Mouse (Mus musculus) intestine, embryonic 16.5 days (tissue): ENCODE data around the gene Gdpgp1. TPM values are rescaled to one million over a fixed set of nuclear protein-coding genes. Genes with fewer than 3 reads are reported as not detected.

Experiments
- ATAC-seq: fragments of 200-750 bp; cut with Nextera tagmentation; 2 replicates; pipeline ENCODE4 v1.8.0; 2017; ENCODE audit warnings: moderate TSS enrichment, moderate library complexity
- H3K27ac ChIP-seq: fragments of 300-500 bp; sonication (generic); 2 replicates; pipeline ENCODE4 v1.5.1; 2014; ENCODE audit warnings: mild to moderate bottlenecking, low read length
- H3K27me3 ChIP-seq: fragments of 300-500 bp; sonication (generic); replicated peaks from 2 replicates; pipeline ENCODE4 v1.6.1; 2014; ENCODE audit warnings: low read length, control low read depth, mixed read lengths; ENCODE audit not compliant: control insufficient read depth, insufficient read depth
- H3K36me3 ChIP-seq: fragments of 300-500 bp; sonication (generic); 2 replicates; pipeline ENCODE4 v1.6.1; 2014; ENCODE audit warnings: low read length, control low read depth; ENCODE audit not compliant: control insufficient read depth, insufficient read depth
- H3K4me1 ChIP-seq: fragments of 300-500 bp; sonication (generic); 2 replicates; pipeline ENCODE4 v1.6.1; 2014; ENCODE audit warnings: low read length, control low read depth, mixed read lengths; ENCODE audit not compliant: control insufficient read depth, insufficient read depth
- H3K4me2 ChIP-seq: fragments of 300-500 bp; sonication (generic); 2 replicates; pipeline ENCODE4 v1.6.1; 2014; ENCODE audit warnings: low read depth, low read length, control low read depth
- H3K4me3 ChIP-seq: fragments of 300-500 bp; sonication (generic); 2 replicates; pipeline ENCODE4 v1.5.1; 2014; ENCODE audit warnings: mild to moderate bottlenecking, low read length
- H3K9ac ChIP-seq: fragments of 300-500 bp; sonication (generic); 2 replicates; pipeline ENCODE4 v1.6.1; 2014; ENCODE audit warnings: low read depth, low read length
- H3K9me3 ChIP-seq: fragments of 300-500 bp; sonication (generic); 2 replicates; pipeline ENCODE4 v1.6.1; 2016; ENCODE audit warnings: low read length, control low read depth; ENCODE audit not compliant: control insufficient read depth
- WGBS: fragments of 180-500 bp; shearing (Covaris S2); extraction: QIAGEN DNeasy Blood & Tissue Kit; methylation state at CpG from one replicate; pipeline ENCODE4 v1.1.7; 2014; 5-methylcytosine and 5-hydroxymethylcytosine counted together
- polyA plus RNA-seq: library from polyadenylated mRNA; unstranded; fragments of >200 nt; fragmentation: Nextera tagmentation; extraction: Ambion mirVana; gene quantifications from 2 replicates; pipeline ENCODE4 v1.2.1, GENCODE M21; 2015

Gene Gdpgp1
- polyA plus RNA-seq, 1 experiment from 2014 or later = 7.6 TPM

- Histone ChIP-seq H3K9ac (no peak overlapping the region), H3K36me3 (peaks cover 12% of the 10 kb centered on the region)
Observed at GRCm38 (mm10) chr7:80238542-80238941, 5.9 kb downstream of the Gdpgp1 start.

DNA sequence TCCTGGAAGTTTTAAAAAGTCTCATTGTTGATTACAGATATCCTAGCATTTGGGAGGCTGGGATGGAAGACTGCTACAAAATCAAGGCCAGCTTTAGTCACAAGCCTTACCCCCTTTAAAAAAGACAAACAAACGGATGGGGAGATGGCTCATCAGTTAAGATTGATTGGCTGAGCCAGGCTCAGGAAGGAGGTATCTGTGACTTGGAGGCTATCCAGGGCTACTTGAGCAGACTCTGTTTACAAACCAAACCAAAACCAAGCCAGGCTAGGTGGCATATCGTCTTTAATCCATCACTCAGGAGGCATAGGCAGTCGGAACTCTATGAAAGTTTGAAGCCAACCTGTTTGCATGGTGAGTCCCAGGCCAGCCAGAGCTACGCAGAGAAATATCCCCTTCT lies 9.0 kb downstream of the Gdpgp1 start:
- no peak for ATAC-seq
- Histone ChIP-seq H3K9me3 (no peaks in the 10 kb centered on the region), H3K4me2 (no peak overlapping the region), H3K4me1 (no peaks in the 10 kb centered on the region), H3K27me3 (no peaks in the 10 kb centered on the region), H3K4me3 (no peak overlapping the region), H3K9ac (no peak overlapping the region), H3K27ac (peak overlapping the region; percentile 52; the same call in 1 of the 2 replicates), H3K36me3 (peaks cover 12% of the 10 kb centered on the region)
- WGBS = 63% methylated on average over 4 of the region's 4 CpGs

More at GRCm38 (mm10) chr7:80238542-80238941, 5.9 kb downstream of the Gdpgp1 start:
- Histone ChIP-seq H3K4me3 (no peak overlapping the region), H3K27ac (no peak overlapping the region), H3K4me2 (no peak overlapping the region), H3K9me3 (no peaks in the 10 kb centered on the region), H3K4me1 (peaks cover 4% of the 10 kb centered on the region; the same call in 1 of the 2 replicates), H3K27me3 (no peaks in the 10 kb centered on the region)
- ATAC-seq = no peak
- WGBS = 88% methylated on average over 10 of the region's 10 CpGs

DNA sequence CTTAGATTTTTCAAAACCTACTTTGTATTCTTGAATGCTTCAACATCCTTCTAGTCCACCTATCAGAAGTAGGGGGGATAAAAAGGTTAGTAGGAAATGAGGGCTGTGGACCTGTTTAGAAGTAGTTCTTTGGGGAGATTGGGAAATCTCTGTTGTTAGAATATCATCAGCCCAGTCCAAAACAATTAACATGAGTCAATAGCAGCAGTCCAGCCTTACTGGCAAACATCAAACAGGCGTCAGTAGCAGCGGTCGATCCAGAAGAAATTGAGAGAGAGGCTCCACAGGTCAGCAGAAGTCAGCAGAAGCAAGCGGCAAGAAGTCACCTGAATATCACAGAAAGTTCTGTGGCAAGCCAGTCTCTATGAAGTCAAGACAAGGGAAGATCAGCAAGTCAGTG lies 12.2 kb downstream of the Gdpgp1 start:
- Histone ChIP-seq H3K4me1 (no peaks in the 10 kb centered on the region), H3K4me2 (no peak overlapping the region), H3K9me3 (no peaks in the 10 kb centered on the region), H3K9ac (no peak overlapping the region), H3K4me3 (no peak overlapping the region), H3K36me3 (no peaks in the 10 kb centered on the region), H3K27me3 (no peaks in the 10 kb centered on the region), H3K27ac (no peak overlapping the region)
- no peak for ATAC-seq
- 95% methylated on average over 4 of the region's 4 CpGs for WGBS

DNA sequence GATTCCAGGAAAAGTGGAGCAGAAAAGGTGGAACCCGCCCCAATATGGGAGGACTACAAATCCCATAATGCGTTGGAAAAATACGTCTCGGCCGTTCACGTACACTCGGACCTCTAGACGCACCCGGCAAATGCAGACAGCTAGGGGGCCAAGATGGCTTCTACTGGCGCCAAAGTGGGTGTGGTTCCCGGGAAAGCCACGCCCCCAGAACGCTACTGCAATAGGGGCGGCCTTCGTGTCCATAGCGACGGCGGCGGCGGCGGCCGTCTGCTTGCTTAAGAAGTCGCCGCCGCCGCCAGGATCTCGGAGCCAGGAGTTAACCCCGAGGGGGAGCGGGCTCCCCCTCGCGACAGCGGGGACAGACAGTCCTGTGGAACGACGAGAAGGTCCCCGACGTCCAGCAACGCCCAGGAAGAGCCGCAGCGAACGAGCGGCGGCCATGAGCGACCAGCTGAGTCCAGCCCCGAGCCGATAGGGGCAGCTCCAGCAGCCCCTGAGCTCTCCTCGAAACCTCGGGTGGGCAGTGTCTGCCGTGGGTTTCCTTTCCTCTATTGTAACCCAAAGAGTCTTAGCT lies 13.6 kb downstream of the Gdpgp1 start, which contains the start of gene Ttll13:
Gene Ttll13, plus strand, starts transcription at position 229 of the 574 bp plus-strand sequence.
- Histone ChIP-seq H3K9ac (peak within 1 kb of the TSS; percentile 77), H3K27me3 (no peaks in the 10 kb centered on the region), H3K9me3 (no peaks in the 10 kb centered on the region), H3K4me3 (peak within 1 kb of the TSS; percentile 66), H3K27ac (peak within 1 kb of the TSS; percentile 77), H3K4me2 (peak within 1 kb of the TSS; percentile 73), H3K4me1 (0 out of 2 replicates have a peak, but pooled peaks cover 3% of the 10 kb centered on the region), H3K36me3 (no peaks in the 10 kb centered on the region)
- WGBS = under 1% methylated on average over 48 of the region's 48 CpGs
- ATAC-seq = peak; percentile 97

DNA sequence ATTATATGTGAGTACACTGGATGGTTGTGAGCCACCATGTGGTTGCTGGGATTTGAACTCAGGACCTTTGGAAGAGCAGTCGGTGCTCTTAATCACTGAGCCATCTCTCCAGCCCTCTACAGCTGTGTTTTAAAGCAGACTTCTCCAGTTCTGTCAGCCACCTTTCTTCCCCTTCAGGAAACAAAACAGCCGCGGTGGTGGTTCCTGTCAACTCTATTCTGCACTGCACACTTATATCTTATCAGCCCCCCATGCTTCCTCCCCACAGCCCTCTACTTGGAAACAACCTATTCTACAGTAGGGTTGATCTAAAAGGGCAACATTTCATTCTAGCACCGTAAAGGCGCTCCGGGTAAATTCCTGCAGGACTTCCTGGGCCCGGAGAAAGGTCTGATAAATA lies 14.2 kb downstream of the Gdpgp1 start:
- Histone ChIP-seq H3K27me3 (no peaks in the 10 kb centered on the region), H3K36me3 (no peaks in the 10 kb centered on the region), H3K4me2 (peak overlapping the region; percentile 73; the same call in 1 of the 2 replicates), H3K27ac (no peak overlapping the region), H3K9ac (0 out of 2 replicates have a peak overlapping the region, but pooled peaks have one; percentile 77), H3K4me1 (0 out of 2 replicates have a peak, but pooled peaks cover 3% of the 10 kb centered on the region), H3K9me3 (no peaks in the 10 kb centered on the region), H3K4me3 (peak overlapping the region; percentile 66)
- no peak for ATAC-seq
- WGBS = 51% methylated on average over 7 of the region's 7 CpGs

DNA sequence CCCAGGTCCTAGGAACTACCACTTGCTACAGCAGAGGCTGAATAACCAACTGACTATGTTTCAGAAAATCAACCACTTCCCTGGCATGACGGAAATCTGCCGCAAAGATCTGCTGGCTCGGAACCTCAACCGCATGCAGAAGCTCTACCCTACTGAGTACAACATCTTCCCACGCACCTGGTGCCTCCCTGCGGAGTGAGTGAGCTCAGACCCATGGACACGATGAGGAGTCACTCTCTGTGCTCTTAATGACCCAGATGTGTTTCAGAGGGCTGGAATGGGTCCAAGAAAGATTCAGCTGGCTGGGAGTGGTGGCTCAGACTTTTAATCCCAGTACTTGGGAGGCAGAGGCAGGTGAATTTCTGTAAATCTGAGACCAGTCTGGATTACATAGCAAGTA lies 19.8 kb downstream of the Gdpgp1 start:
- H3K27ac ChIP-seq = no peak overlapping the region
- 80% methylated on average over 7 of the region's 7 CpGs for whole genome bisulfite sequencing

GRCm38 (mm10) chr7:80252886-80253285 lies 20.2 kb downstream of the Gdpgp1 start:
- Histone ChIP-seq H3K9me3 (no peaks in the 10 kb centered on the region), H3K4me3 (no peak overlapping the region), H3K27ac (no peak overlapping the region), H3K36me3 (no peaks in the 10 kb centered on the region), H3K27me3 (no peaks in the 10 kb centered on the region), H3K9ac (no peak overlapping the region), H3K4me2 (no peak overlapping the region), H3K4me1 (0 out of 2 replicates have a peak, but pooled peaks cover 3% of the 10 kb centered on the region)
- no peak for ATAC-seq
- WGBS = 76% methylated on average over 11 of the region's 11 CpGs

More for the DNA sequence above, 19.8 kb downstream of the Gdpgp1 start:
- Histone ChIP-seq H3K4me1 (0 out of 2 replicates have a peak, but pooled peaks cover 3% of the 10 kb centered on the region), H3K9ac (no peak overlapping the region), H3K27me3 (no peaks in the 10 kb centered on the region), H3K4me2 (no peak overlapping the region), H3K36me3 (no peaks in the 10 kb centered on the region), H3K4me3 (no peak overlapping the region), H3K9me3 (no peaks in the 10 kb centered on the region)
- no peak for ATAC-seq

- H3K4me2 ChIP-seq = no peak overlapping the region
- no peaks in the 10 kb centered on the region for H3K27me3 ChIP-seq
- ATAC-seq = no peak
- H3K4me1 ChIP-seq = peaks cover 3% of the 10 kb centered on the region; the same call in 1 of the 2 replicates
- WGBS = 72% methylated on average over 2 of the region's 2 CpGs
- H3K36me3 ChIP-seq = no peaks in the 10 kb centered on the region
- H3K27ac ChIP-seq = no peak overlapping the region
- no peak overlapping the region for H3K9ac ChIP-seq
- no peak overlapping the region for H3K4me3 ChIP-seq
- H3K9me3 ChIP-seq = no peaks in the 10 kb centered on the region
Observed at GRCm38 (mm10) chr7:80255981-80256380, 23.3 kb downstream of the Gdpgp1 start.

- H3K27ac ChIP-seq = no peak overlapping the region
Observed at GRCm38 (mm10) chr7:80257706-80258105, 25.0 kb downstream of the Gdpgp1 start.

More at GRCm38 (mm10) chr7:80257706-80258105, 25.0 kb downstream of the Gdpgp1 start:
- Histone ChIP-seq H3K27me3 (no peaks in the 10 kb centered on the region), H3K4me3 (no peak overlapping the region), H3K9ac (no peak overlapping the region), H3K9me3 (no peaks in the 10 kb centered on the region), H3K4me1 (peaks cover 9% of the 10 kb centered on the region), H3K36me3 (no peaks in the 10 kb centered on the region), H3K4me2 (no peak overlapping the region)
- no peak for ATAC-seq
- 69% methylated on average over 2 of the region's 2 CpGs for WGBS
